Mouse (Mus musculus) megakaryocyte, adult 5-6 weeks (primary cell): ENCODE measurements around the gene Defb25. TPM values are rescaled to one million over a fixed set of nuclear protein-coding genes. Genes with fewer than 3 reads are reported as not detected.
"Not testable (repeated sequence)": the region's sequence is repeated elsewhere in the genome, so short reads cannot be mapped to it uniquely, and the experiment has no call there.

Source experiments
- ATAC-seq: 2 replicates; pipeline ENCODE4 v1.8.0; 2016; ENCODE audit warnings: mild to moderate bottlenecking, inconsistent platforms; ENCODE audit not compliant: poor library complexity, severe bottlenecking
- total RNA-seq, 2 experiments: library from RNA; stranded (forward) in 1 of 2; stranded (reverse) in 1 of 2; fragments of 153-499, 151-499 nt in 1 of 2; fragments of 221-1000, 200-1000 nt in 1 of 2; gene quantifications; 2 replicates each; pipeline versions ENCODE4 v1.2.3 to v1.2.4; 2015 to 2017

The Defb25 gene
- total RNA-seq (2015) = not detected in 2 replicates
- total RNA-seq (2017) = not detected in 2 replicates

DNA sequence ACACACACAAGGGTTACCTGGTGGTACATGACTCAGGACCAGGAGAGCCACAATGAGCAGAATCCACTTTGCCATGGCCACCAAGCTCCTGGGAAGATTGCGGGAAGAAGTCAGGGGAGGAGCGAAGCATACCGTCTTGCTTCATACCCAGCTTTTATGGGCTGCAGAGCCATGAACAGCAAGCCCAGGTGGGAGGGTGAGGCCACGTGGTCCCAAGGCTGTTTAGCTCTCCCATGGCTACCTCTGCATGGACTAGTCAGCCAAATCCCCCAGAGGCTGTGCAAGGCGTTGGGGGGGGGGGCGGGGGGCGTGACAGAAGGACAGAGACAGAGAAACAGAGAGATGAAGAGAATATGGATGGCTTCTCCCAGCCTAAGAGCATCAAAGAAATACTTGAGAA lies at the start of gene Defb25:
Defb25 (minus strand) TSS at position 101 of the 400 bp plus-strand sequence.
- ATAC-seq = no peak

DNA sequence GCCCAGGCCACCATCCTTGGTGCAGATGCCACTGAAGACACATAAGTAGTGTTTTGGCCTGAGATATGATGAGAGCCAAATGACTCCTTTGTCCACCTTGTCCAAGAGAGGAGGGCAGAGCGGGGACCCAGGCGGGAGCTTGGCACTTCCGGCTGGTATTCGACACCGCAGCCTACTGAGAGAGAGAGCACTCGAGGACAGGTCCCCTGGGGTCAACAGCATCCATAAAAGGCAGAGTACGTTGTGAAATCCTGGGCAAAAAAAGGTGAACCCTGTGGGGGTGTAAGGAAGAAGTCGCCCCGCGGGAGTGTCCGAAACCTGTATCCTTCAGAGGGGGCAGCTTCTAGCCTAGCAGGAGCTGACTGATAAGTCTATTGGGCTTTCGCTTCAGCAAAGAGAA lies 49.3 kb upstream of the Defb25 start:
- no peak for ATAC-seq

DNA sequence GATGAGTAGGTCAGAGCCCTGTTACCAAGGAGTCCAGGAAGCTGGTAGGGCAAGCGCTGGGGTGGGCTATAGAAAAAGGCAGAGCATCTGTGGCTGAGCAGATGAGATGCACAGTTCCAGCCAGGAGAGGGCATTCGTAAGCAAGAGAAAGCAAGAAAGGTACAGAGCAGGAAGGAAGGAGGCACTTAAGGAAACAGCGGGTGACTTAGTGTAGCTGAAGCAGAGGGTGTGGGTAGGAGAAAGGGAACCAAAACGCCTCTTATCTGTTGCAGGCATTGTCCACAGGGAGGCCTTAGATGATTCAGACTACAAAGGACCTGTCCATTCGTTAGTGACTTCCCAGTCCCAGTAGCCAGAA lies 48.8 kb upstream of the Defb25 start:
- ATAC-seq = peak; percentile 74

DNA sequence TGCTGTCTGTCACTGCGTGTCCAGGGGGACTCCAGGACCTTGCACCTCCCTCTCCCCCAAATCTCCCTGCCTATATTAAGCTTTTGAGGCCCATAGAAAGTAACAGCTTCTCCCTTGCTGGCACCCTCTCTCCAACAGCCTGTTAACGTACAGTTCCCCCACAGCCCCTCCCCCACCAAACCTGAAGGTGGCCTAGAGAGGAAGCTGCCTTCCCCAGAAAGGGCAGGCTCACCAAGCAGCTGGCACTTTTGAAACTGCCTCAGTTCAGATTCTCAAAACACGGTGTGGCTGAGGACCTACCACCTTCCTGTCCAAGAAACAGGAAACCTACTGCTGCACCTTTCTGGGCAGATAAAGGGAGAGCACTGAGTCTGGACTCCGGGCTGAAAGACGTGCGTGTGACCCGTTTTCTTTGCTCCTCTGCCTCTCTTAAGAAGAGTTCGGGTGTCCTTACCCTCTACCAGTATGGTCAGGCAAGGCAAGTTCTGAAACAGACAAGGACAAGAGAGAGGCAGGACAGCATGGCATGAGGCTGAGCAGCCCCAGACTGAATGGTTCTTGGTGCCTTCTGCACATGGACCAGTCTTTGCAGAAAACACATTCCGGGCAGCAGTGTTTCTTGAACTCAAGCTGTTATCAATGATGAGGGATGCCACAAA lies 48.3 kb upstream of the Defb25 start:
- ATAC-seq = peak; percentile 48

DNA sequence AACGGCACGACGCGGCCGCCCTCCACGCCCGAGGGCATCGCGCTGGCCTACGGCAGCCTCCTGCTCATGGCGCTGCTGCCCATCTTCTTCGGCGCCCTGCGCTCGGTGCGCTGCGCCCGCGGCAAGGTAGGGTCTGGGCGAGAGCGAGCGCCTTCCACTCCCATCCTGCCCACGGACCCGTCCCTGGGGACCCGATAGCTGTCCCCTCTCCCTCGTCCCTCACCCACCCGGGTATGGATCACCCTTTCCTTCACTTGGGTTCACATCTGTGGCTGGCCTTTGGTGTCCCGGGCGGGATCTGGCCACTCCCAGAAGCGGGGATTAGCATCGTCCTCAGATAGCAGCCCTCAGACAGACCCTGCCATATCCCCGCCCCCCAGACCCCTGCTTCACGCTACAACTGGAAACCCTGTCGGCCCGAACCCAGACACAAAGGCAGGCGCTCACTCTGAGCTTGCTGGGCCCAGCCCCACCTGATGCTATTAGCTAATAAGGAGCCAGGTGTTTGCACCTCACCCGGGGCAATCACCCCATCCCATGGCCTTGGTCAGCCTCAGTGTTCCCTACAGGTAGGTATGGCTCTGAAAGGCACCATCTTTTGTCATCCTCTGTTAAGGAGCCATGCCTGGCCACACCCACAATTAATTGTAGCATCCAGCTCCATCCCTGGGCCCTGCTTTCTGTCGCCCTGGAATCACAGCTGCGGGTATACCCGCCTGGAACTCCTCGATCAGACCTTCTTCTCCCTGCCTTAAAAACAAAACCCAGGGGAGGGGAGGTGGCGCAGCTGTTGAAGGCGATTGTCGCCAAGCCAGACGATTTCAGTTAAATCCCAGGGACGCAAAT lies 47.0 kb upstream of the Defb25 start:
- no peak for ATAC-seq

DNA sequence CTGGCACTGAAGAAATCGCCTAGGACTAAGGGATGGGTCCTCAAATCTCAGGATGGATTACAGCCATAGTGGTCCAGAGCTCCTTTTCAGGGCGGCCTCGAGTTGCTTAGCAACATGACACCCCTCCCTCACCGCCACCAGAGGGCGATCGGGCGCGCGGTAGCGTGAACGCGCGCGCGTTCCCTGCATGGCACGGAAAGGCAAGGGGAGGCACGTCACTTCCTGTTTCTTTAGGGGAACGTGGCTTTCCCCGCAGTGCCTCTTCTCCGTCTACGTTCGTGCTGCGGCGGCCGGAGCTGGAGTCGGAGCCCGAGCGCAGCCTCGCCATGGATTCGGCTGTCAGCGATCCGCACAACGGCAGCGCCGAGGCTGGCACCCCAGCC lies 46.4 kb upstream of the Defb25 start, which contains the start of gene H13:
H13 (plus strand) TSS at position 206 of the 383 bp plus-strand sequence.
- peak; percentile 91 for ATAC-seq

DNA sequence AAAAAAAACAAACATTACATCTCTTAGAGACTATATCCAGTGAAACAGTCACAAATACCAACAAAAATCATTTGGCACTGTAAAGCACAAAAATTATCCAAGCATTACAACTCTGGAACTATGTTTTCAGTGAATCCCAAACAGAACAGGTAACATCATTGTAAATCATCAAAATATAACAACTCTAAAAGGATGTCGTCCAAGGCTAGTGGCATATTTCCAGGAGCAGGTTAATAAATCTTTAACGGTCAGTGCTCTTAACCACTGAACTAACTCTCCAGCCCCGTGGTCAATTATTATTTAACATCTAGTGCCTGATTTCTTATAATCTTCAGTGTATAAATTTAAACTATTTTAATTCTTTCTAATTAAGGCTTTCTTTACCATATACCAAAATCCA lies 43.3 kb upstream of the Defb25 start:
- not testable (repeated sequence) for ATAC-seq

DNA sequence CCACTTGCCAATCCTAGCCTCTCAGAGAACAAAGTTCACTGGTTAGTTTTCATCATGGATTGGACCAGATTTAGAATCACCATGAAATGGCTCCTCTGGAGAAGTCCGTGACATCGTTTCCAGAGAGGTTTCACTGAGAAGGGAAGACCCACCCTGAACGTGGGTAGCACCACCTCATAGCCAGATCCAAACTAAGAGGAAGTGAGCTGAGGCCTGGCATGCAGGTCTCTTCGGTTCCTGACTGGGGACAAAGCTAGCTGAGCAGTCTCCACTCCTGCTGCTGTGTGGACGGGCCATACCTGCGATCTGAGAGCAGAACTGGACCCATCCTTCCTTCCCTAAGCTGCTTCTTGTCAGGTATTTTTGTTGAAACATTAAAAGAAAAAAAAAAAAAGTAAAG lies 38.3 kb upstream of the Defb25 start:
- peak; percentile 77 for ATAC-seq

DNA sequence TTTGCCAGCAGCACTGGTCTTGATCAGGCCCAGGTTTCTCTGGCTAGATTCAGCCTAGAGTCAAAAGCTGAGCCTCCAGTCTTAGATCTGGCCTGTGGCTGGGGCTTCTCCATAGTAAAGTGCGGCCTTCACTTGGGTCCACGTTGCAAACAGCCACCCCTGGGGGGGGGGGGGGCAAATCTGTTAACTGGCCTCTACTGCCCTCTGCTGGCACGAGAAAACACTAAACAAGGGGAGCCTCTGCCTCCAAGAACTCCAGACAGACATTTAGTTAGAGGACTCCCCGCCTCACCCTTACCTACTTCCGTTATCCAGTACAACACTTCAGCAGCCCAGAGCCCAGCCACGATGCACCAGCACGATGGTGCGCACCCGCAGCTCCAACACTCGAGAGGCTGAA lies 34.5 kb upstream of the Defb25 start:
- peak; percentile 44 for ATAC-seq

DNA sequence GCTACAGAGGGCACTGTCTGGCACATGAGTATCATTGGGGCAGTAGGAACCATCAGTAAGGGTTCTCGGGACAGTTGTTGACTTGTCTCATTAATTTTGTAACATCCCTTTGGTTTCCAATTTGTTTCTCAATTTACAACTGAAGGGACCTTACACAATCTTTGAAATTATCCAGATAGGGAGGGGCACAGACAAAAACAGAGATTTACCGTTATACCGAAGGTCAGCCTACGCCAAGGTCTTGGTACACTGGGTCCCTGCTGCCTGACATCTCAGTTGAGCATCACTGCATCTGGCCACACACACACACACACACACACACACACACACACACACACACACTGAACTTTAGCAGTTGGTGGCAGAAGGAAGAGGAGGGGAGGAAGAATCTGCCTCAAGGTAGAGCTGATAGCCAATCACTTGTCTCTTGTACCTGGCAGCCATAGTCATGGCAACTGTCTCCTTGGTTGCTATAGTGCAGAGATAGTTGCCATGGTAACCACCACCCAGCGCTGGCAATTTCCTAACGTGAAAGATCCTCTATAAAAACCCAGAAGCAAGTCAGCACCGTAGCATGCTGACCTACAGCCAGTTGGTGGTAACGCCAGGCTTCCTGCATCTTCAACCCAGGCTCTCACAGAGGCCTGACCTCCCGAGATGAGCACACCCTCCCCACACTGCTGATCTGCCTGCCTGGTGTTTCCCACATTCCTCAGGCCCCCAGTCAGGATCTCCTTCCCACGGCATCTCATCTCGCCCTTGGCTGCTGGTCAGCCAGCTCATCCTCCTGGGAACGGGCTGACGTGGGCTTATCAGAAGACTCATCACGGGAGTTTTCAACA lies 31.2 kb upstream of the Defb25 start:
- ATAC-seq = peak; percentile 41

DNA sequence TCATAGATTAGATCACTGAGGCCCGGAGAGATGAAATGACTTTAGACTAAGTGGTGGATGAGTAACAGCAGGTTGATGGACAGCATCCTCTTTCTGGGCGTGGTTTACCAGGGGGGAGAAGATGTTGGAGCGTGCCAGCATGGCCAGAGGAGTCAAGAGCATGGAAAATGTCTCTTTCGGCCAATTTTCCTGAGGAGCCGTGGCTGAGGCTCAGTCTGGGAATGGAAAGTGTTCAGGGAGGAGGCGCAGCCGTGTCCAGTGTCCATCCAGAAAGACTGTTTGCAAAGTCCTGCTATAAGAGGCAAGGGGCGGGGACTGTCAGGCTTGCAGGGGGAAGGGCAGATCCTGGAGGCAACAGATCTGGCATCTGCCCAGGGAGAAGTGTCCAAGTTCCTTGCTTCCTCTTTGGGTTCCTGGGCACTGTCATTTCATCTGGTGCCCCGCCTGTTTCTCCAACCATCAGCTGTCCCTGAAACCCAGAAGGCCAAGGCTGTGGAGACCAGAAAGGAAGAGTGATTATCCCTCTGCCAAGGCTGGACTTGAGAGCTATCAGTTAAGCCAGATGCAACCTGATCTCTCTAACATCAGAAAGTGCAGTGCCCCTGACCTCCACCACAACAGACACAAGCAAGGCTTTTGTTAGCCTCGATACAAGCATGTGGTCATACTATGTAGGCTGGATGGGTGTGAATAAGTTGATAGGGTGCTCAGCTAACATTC lies 30.2 kb upstream of the Defb25 start:
- ATAC-seq = peak; percentile 78

DNA sequence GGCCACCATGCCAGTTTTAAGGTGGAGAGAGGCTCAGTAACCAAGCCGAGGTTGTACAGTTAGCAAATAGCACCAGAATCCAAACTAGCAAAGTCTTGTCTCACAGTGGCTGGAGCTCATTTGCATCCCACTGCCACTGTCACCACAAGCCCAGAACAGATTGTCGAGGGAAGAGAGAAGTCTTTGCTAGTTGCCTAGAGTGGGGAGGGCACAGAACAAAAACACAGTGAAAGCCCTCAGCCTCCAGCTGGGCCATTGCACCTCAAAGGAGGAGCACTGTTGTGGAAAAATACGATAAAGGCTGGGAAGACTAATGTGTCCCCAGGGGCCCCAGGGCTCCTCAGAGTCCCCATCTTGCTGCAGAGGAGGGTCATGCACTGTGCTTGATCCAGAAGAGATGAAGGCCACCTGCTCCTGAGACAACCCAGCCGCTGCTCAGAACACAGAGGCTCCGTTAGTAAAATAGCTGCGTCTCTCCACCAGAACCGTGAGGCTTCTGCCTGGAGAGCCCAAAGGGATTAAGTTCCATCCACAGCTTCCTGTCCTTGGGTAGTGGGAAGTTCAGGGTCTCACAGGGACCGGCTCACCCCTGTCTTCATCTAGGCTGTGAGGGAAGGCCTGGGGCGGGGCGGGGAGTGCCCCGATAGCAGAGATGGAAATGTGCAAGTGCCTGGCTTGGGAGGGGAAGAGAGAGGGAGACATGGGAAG lies 16.7 kb upstream of the Defb25 start:
- no peak for ATAC-seq

DNA sequence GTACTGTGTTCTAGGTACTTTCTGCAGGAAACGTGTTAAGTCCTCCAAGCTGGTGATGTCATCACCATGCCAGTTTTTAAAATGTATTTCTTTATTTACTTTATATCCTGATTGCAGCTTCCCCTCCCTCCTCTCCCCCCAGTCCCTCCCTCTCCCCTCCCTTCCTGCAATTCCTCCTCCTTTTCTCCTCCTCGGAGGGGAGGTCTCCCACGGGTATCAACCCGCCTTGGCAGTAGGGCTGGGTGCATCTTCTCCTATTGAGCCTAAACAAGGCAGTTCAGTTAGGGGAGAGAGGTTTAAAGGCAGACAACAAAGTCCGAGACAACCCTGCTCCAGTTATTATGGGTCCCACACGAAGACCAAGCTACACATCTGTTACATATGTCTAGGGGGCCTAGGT lies 16.0 kb upstream of the Defb25 start:
- no peak for ATAC-seq

DNA sequence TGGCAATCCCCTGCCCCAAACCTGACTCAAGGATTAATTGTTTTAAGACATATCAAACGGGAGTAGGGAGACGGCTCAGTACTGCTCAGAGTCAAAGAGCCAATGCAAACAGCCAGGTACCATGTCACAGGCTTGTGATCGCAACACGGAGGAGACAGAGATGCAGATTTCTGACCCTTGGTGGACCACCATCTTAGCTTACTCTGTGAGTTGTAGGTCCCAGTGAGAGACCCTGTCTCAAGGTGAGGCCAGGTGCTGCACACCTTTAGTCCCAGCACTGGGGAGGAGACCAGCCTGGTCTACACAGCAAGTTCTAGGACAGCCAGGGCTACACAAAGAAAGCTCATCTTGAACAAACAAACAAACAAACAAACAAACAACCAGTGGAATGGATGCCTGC lies 14.5 kb upstream of the Defb25 start:
- ATAC-seq = no peak

DNA sequence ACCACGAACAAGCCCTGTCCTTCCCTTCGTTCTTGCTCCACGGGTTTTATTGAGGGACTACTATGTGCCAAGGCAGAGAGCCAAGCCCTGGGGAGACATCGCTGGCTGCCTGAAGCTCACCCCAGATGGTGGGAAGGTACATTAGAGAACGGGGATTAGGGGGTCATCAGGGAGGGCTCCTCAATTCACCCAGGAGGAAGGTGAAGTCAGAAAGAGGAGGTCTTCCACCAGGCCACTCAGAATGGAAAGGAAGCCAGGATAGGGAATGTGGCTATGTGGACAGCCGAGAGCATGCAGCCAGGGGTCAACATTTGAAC lies 14.1 kb upstream of the Defb25 start:
- ATAC-seq = no peak

DNA sequence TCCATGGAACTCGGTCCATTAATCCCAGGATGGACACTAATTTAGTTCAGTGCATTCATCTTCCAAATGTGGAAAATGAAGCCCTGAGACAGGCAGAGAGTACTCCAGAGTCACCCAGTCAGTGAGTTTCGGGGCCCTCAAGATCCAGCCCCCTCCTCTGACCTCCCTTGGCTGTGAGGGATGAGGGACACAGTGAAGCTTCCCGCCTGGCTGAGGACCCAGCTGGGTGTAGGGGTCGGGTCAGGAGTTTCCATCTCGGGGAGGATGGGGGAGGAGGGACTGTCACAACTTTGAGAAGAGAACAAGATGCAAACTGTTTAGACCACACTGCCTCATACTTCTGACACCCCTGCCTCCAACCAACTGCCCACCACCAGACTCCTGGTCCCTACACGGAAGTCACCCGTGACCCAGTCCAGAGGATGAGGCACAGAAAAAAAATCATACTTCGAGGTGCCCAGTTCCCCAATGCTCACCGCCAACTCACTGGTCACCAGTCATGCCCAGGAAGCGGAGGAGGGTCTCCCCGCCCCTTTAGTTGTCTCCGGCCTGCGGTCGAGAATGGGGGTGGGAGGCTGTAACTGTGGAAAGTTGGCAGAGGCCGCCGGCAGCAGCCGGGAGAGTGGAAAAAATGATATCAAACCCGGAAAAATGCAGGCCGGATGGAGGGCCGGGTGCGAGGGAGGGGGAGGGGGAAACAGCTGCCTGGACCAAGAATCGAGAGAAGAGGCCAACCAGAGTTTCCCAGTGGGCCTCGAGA lies 13.6 kb upstream of the Defb25 start:
- ATAC-seq = no peak

DNA sequence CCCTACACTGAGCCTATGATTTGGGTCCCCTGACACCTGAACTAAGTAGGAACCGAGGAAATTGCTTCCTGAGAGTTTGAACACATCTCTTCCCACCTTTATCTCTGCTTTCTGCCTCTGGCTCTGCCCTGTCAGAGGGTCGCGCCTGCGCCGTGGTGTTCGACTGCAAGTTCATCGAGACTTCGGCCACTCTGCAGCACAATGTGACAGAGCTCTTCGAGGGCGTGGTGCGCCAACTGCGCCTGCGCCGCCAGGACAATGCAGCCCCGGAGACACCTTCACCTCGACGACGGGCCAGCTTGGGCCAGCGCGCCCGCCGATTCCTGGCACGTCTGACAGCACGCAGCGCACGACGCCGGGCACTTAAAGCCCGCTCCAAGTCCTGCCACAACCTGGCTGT lies 11.5 kb upstream of the Defb25 start:
- ATAC-seq = no peak

DNA sequence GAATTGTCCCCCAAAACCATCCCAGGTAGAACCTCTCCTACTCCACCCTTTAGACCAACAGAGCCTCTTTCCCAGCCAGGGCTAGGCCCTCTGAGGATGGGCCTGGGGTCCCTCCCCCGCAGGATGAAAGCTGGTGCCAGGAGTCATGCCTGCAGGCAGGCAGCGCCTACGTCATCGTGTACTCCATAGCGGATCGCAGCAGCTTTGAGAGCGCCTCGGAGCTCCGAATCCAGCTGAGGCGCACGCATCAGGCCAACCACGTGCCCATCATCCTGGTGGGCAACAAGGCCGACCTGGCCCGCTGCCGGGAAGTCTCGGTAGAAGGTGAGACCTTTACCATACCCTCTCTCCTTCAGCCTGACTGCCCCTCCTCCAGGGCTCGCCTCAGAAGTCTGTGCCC lies 10.5 kb upstream of the Defb25 start:
- no peak for ATAC-seq

DNA sequence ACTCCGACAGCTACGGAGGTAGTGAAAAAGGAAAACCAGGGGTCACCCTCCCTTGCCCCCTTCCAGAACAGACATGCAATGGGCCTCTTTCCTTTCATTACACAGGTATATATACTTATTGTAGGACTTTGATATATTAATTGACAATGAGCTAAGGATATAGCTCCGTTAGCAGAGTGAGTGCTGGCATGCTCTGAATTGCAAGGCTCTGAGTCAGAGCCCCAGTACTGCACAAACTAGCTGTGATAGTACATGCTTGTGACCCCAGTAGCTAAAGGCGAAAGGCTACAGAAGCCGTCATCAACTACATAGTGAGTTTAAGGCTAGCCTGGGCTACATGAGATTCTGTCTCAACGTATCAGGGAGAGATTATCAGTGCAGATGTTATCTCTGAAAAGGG lies 7.1 kb upstream of the Defb25 start:
- ATAC-seq = no peak

DNA sequence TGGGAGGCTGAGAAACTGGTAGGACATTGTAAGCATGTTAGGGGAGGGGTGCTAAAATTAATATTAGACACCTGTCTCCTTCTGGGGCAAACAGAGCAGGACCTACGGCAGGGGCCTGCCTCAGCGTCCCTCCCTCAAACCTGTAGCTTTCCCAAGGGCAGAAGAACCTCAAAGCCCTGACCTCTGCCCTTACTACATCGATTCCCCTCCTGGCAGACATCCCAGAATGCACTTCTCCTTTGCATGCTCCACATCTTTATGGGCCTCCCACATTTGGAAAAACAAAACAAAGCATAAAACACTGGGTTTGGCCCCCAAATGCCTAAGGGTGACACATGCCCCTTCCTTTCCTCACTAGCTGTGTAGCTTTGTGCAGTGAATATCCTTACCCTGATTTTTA lies 6.4 kb upstream of the Defb25 start:
- ATAC-seq = no peak
